Mouse (Mus musculus) c-Kit-negative CD71-positive TER-119-positive erythroid progenitor cells, embryonic 14.5 days (primary cell): ENCODE data around the gene Gtpbp8.

Source experiments
- DNase-seq: peaks from one replicate; pipeline ENCODE4 v3.0.0-alpha.2; 2013; ENCODE audit warnings: low read depth, low spot score

Gtpbp8 gene

GRCm38 (mm10) chr16:44690501-44690900 is 55.7 kb downstream of the Gtpbp8 start:
- DNase-seq = no peak

- no peak for DNase-seq
Measured at GRCm38 (mm10) chr16:44688507-44688906, 57.7 kb downstream of the Gtpbp8 start.

GRCm38 (mm10) chr16:44687719-44688420 is 58.3 kb downstream of the Gtpbp8 start:
- no peak for DNase-seq

GRCm38 (mm10) chr16:44686991-44687718 is 59.0 kb downstream of the Gtpbp8 start:
- DNase-seq = no peak
